Mouse (Mus musculus): ENCODE measurements at regions not wholly inside any gene's neighbourhood (a gene's known extent, or its start where the extent isn't known, plus 50 kb on each side); places are given as distances from the start of the nearest gene placed in this dataset.
"Not testable (repeated sequence)": the region's sequence is repeated elsewhere in the genome, so short reads cannot be mapped to it uniquely, and the experiment has no call there.

GRCm38 (mm10) chr12:48387724-48388123, 994.7 kb upstream of the Foxg1 start:
- no peak for ATAC-seq (ENCODE audit: low FRiP score, low read depth)
- 76% methylated on average over 4 of the region's 4 CpGs for WGBS
- Histone ChIP-seq H3K4me1 (no peaks in the 10 kb centered on the region), H3K4me2 (replicated peaks) (no peak overlapping the region), H3K9ac (replicated peaks) (no peak overlapping the region), H3K4me3 (no peak overlapping the region), H3K9me3 (no peaks in the 10 kb centered on the region), H3K27me3 (no peaks in the 10 kb centered on the region), H3K27ac (replicated peaks) (no peak overlapping the region), H3K36me3 (no peaks in the 10 kb centered on the region)

DNA sequence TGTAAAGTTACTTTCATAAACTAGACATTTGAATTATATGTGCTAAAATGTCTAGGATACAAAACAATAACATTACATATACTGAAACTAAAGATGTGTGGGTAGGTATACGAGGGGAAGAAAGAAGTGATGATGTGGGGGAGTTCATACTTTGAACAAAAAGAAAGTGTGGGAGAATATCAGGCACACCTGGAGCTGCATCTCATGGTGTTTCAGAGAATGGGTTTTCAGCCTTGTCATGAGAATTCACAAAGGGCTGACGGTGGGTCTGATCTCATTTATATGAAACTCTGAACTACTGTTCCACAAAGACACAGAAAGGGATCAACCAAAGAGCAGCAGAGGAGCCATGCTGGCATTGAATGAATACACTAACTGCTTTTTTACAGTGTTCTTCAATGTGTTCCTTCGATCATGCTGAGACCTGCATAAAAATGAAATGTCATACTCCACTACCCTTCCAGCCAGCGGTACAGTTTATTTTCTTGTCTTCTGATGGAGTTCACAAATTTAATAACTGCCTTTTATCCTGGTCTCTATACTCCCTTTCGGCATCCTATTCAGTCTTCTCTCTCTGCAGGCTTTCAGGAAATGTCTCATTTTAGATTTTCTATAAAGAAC, 994.2 kb upstream of the Foxg1 start:
- 72% methylated on average over 5 of the region's 5 CpGs for WGBS
- H3K27ac ChIP-seq (replicated peaks) = no peak overlapping the region

GRCm38 (mm10) chr12:48391008-48391407, 991.5 kb upstream of the Foxg1 start:
- H3K4me2 ChIP-seq (replicated peaks) = no peak overlapping the region
- no peak overlapping the region for H3K27ac ChIP-seq (replicated peaks)
- peak; percentile 60; the same call in 1 of the 2 replicates for ATAC-seq (ENCODE audit: low FRiP score, low read depth)
- H3K4me3 ChIP-seq = no peak overlapping the region
- H3K9me3 ChIP-seq = no peaks in the 10 kb centered on the region
- no peak overlapping the region for H3K9ac ChIP-seq (replicated peaks)
- 61% methylated on average over 4 of the region's 4 CpGs for WGBS
- H3K4me1 ChIP-seq = no peaks in the 10 kb centered on the region
- H3K36me3 ChIP-seq = no peaks in the 10 kb centered on the region
- H3K27me3 ChIP-seq = no peaks in the 10 kb centered on the region

More for the DNA sequence above, 994.2 kb upstream of the Foxg1 start:
- Histone ChIP-seq H3K9me3 (no peaks in the 10 kb centered on the region), H3K9ac (replicated peaks) (no peak overlapping the region), H3K4me2 (replicated peaks) (no peak overlapping the region), H3K4me3 (no peak overlapping the region), H3K27me3 (no peaks in the 10 kb centered on the region), H3K36me3 (no peaks in the 10 kb centered on the region), H3K4me1 (no peaks in the 10 kb centered on the region)
- ATAC-seq (ENCODE audit: low FRiP score, low read depth) = no peak

DNA sequence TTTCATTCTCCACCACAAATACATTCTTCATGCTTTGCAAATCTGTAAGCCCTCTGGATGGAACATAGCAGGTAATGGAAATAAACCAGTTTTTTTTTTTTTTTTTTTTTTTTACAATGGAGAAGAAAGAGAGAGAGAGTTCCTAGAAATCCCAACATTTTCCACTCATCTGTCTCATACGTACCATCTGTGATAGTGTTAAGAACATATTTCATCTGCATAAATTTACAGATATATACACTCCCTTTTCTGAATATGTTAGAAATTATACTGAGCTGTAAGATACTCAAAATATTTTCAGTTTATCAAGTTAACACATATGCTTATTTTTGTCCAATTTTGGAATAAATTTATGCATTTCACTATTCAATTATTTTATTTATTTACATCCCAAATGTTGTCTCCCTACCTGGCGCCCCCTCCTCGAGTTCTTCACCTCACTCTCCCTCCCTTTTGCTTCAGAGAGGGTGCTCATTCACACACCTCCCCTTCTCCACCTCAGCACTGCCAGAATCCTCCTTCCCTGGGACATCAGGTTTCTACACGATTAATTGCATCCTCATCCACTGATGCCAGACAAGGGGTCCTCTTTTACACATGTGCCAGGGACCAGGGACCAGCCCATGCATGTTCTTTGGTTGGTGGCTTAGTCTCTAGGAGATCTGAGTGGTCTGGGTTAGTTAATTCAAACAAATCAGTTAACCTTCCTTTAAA, 943.0 kb upstream of the Foxg1 start:
- Histone ChIP-seq H3K4me1 (no peaks in the 10 kb centered on the region), H3K27me3 (no peaks in the 10 kb centered on the region), H3K9me3 (no peaks in the 10 kb centered on the region), H3K9ac (replicated peaks) (no peak overlapping the region), H3K27ac (replicated peaks) (no peak overlapping the region), H3K4me3 (no peak overlapping the region), H3K36me3 (no peaks in the 10 kb centered on the region), H3K4me2 (replicated peaks) (no peak overlapping the region)
- no peak for ATAC-seq (ENCODE audit: low FRiP score, low read depth)
- 80% methylated on average over 4 of the region's 4 CpGs for WGBS

DNA sequence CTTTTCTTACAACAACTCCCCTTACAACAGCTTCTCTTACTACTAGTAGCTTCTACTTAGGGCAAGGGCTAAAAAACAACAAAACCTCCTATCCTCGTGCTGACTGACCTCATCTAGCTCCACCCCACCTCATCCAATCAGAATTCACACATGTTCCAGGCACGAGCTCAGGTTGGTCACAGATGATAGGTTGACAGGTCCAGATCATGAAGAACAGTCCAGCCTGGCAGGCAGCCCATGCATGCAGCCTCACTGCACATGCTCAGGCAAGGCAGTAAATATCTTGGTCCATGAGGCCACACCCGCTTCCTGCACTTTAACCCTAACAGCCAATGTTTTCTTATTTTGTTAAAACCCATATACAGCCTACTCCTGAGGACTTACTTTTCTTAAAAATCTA, 933.7 kb upstream of the Foxg1 start:
- not testable (repeated sequence) for H3K4me1 ChIP-seq; H3K4me2 ChIP-seq (replicated peaks); H3K4me3 ChIP-seq; H3K9ac ChIP-seq (replicated peaks); H3K9me3 ChIP-seq; H3K36me3 ChIP-seq; ATAC-seq (ENCODE audit: low FRiP score, low read depth); H3K27ac ChIP-seq (replicated peaks); H3K27me3 ChIP-seq
- 77% methylated on average over 3 of the region's 3 CpGs for WGBS

GRCm38 (mm10) chr12:48462392-48462791, 920.1 kb upstream of the Foxg1 start:
- peak; percentile 63; the same call in 1 of the 2 replicates for ATAC-seq (ENCODE audit: low FRiP score, low read depth)
- peak overlapping the region; percentile 15 for H3K27ac ChIP-seq (replicated peaks)

DNA sequence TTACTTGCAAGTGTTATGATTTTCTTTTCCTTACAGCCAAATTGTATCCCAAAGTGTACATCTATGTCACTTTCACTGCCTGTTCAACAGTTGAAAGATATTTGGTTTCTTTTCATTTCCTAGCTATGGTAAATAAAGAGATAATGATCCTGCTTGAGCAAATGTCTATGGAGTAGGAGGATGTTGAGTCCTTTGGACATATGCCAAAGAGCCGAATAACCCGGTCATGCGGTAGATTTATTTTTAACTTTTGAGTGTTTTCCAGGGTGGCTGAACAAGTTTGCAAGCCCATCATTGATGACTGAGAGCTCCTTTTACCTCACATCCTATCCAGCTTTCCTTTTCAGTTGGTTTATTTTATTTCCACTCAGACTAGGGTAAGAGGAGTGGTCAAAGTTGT, 881.7 kb upstream of the Foxg1 start:
- Histone ChIP-seq H3K9me3 (no peaks in the 10 kb centered on the region), H3K4me1 (no peaks in the 10 kb centered on the region), H3K9ac (replicated peaks) (no peak overlapping the region), H3K36me3 (no peaks in the 10 kb centered on the region), H3K27ac (replicated peaks) (no peak overlapping the region), H3K27me3 (no peaks in the 10 kb centered on the region), H3K4me2 (replicated peaks) (no peak overlapping the region), H3K4me3 (no peak overlapping the region)
- WGBS = 94% methylated on average over 3 of the region's 3 CpGs
- ATAC-seq (ENCODE audit: low FRiP score, low read depth) = no peak

More at GRCm38 (mm10) chr12:48462392-48462791, 920.1 kb upstream of the Foxg1 start:
- Histone ChIP-seq H3K4me1 (0 out of 2 replicates have a peak, but pooled peaks cover 4% of the 10 kb centered on the region), H3K4me3 (no peak overlapping the region), H3K9ac (replicated peaks) (no peak overlapping the region), H3K36me3 (no peaks in the 10 kb centered on the region), H3K9me3 (no peaks in the 10 kb centered on the region), H3K4me2 (replicated peaks) (no peak overlapping the region), H3K27me3 (no peaks in the 10 kb centered on the region)
- 35% methylated on average over 2 of the region's 2 CpGs for WGBS

DNA sequence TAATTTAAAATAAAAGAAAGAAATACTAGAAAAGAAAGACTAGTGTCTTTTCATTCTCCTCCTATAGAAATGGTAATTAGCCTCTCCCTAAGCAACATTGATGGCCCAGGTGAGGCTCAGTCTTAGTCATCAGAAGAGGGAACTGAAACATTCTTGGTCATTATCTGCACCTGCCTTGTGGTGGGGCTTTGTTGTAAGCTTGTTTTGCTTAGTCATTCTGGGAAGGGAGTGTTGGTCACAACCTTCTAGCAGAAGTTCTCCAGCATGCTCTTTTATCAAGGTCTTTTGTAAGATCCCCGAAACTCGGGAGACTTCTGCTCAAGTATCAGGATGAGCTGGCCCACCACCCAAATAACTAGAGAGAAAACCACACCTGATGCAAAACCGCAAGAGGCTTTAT, 870.9 kb upstream of the Foxg1 start:
- Histone ChIP-seq H3K4me1 (no peaks in the 10 kb centered on the region), H3K4me3 (no peak overlapping the region), H3K4me2 (replicated peaks) (no peak overlapping the region), H3K9ac (replicated peaks) (no peak overlapping the region), H3K27ac (replicated peaks) (no peak overlapping the region), H3K36me3 (no peaks in the 10 kb centered on the region), H3K27me3 (no peaks in the 10 kb centered on the region), H3K9me3 (no peaks in the 10 kb centered on the region)
- ATAC-seq (ENCODE audit: low FRiP score, low read depth) = no peak
- WGBS = 87% methylated on average over 3 of the region's 3 CpGs

GRCm38 (mm10) chr12:48512259-48512658, 870.2 kb upstream of the Foxg1 start:
- WGBS = 86% methylated on average over 3 of the region's 3 CpGs
- no peaks in the 10 kb centered on the region for H3K27me3 ChIP-seq
- no peak overlapping the region for H3K4me3 ChIP-seq
- ATAC-seq (ENCODE audit: low FRiP score, low read depth) = no peak
- no peak overlapping the region for H3K9ac ChIP-seq (replicated peaks)
- no peak overlapping the region for H3K27ac ChIP-seq (replicated peaks)
- H3K4me1 ChIP-seq = no peaks in the 10 kb centered on the region
- no peaks in the 10 kb centered on the region for H3K36me3 ChIP-seq
- H3K4me2 ChIP-seq (replicated peaks) = no peak overlapping the region
- no peaks in the 10 kb centered on the region for H3K9me3 ChIP-seq

GRCm38 (mm10) chr12:48521996-48522395, 860.5 kb upstream of the Foxg1 start:
- 60% methylated on average over 3 of the region's 3 CpGs for WGBS
- no peak for ATAC-seq (ENCODE audit: low FRiP score, low read depth)
- no peaks in the 10 kb centered on the region for H3K36me3 ChIP-seq
- no peak overlapping the region for H3K27ac ChIP-seq (replicated peaks)
- no peaks in the 10 kb centered on the region for H3K9me3 ChIP-seq
- H3K27me3 ChIP-seq = no peaks in the 10 kb centered on the region
- H3K4me1 ChIP-seq = no peaks in the 10 kb centered on the region
- H3K4me3 ChIP-seq = no peak overlapping the region
- no peak overlapping the region for H3K4me2 ChIP-seq (replicated peaks)
- no peak overlapping the region for H3K9ac ChIP-seq (replicated peaks)

DNA sequence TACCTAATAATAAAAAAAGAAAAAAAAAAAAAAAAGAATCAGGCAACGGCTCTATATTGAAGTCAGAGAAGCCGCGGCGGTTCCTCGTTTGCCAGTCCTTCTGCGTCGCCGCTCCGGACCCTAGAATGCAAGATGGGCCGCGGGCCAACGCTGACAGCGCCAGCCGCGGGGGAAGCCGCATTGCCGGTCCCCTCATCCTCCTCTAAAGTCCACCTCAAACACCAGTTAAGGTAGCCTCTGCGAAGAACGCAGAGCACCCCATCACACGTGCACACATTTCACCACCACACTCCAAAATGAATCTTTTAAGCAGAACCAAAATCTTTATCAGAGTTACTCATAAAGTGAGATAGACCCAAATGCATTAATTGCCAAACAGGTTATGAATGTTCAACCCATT, 822.8 kb upstream of the Foxg1 start:
- H3K4me3 ChIP-seq; H3K4me2 ChIP-seq (replicated peaks); ATAC-seq (ENCODE audit: low FRiP score, low read depth); H3K27me3 ChIP-seq; H3K4me1 ChIP-seq; H3K9ac ChIP-seq (replicated peaks); H3K36me3 ChIP-seq; H3K9me3 ChIP-seq; H3K27ac ChIP-seq (replicated peaks): not testable (repeated sequence)
- 85% methylated on average over 20 of the region's 20 CpGs for WGBS

- WGBS = 89% methylated on average over 5 of the region's 5 CpGs
These were observed 777.9 kb upstream of the Foxg1 start for GRCm38 (mm10) chr12:48604401-48605197.

More at GRCm38 (mm10) chr12:48604401-48605197, 777.9 kb upstream of the Foxg1 start:
- H3K27me3 ChIP-seq = no peaks in the 10 kb centered on the region
- H3K4me2 ChIP-seq (replicated peaks) = no peak overlapping the region
- no peak for ATAC-seq (ENCODE audit: low FRiP score, low read depth)
- H3K9me3 ChIP-seq = no peaks in the 10 kb centered on the region
- H3K9ac ChIP-seq (replicated peaks) = no peak overlapping the region
- H3K27ac ChIP-seq (replicated peaks) = no peak overlapping the region
- H3K4me3 ChIP-seq = no peak overlapping the region
- no peaks in the 10 kb centered on the region for H3K36me3 ChIP-seq
- H3K4me1 ChIP-seq = no peaks in the 10 kb centered on the region

Measured in midbrain, embryonic 12.5 days (tissue).